Comparison of ENCODE assay signal across 8 mouse cellular contexts in the genomic region with DNA sequence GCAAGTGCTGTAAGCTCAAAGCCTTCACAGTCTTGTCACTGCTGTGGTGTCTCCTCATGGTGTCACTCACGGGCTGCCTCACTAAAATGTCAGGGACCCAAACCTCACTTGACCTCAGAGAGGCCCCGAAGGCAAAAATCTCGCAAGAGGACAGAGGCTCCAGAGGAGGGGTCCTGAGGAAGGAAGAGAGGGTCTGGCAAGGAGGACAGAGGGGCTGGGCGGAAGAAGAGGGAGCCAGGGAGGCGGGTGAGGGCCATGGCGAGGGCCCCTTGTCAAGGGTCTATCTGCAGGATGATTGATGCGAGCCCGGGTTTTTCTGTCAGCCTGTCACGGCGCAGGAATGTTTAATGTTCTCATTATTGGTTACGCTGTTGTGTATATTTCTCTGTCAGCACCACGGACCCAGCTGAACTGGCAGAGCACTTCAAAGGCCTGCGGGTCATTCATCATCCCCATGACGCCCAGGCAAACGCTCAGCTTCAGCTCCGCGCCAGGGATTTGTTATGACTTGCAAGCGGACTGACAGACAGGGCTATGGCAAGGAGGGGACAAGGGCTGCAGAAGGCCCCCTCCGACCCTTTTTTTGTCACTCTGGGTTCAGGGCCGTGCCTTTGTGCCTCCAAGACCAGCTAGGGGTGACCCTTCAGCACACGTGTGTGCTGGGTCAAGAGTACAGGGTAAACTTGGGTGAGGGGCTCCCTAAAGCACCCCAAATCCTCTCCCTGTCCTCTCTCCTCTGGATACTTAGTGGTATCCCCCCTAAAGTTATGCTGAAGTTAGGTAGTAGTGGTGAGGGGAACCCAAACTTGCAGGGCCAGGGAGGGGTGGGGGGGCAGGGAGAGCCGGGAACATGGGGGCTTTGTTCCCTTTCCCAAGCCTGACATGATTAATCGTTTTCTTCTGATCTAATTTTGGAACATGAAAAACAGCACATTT. TPM values are rescaled to one million over a fixed set of nuclear protein-coding genes. Genes with fewer than 3 reads are reported as not detected.
DNase-seq lines count a peak whose midpoint lies in the region; ATAC-seq and TF ChIP-seq lines count a peak whose summit lies in the region.

No protein-coding gene starts in this region.

- H3K4me1 ChIP-seq in heart, embryonic 11.5 days (ENCODE audit: control insufficient read depth, insufficient read depth, low read length) = peaks cover 26% of the 10 kb centered on the region
- H3K4me1 ChIP-seq in lung, postnatal 0 days (ENCODE audit: insufficient read depth, low read depth, low read length) = peaks cover 18% of the 10 kb centered on the region; the same call in 1 of the 2 replicates
- peaks cover 5% of the 10 kb centered on the region; the same call in 1 of the 2 replicates for H3K4me1 ChIP-seq in thymus, adult 2 months (replicated peaks; ENCODE audit: control insufficient read depth, insufficient read depth, low read length)

- no peak for TF ChIP-seq CTCF in brain, embryonic 14.5 days (IDR thresholded peaks at IDR 0.05; ENCODE audit: borderline replicate concordance, extremely low read depth, insufficient read depth, insufficient read length)
- TF ChIP-seq CTCF in lung, postnatal 0 days (IDR thresholded peaks at IDR 0.05) = peak; percentile 60
- TF ChIP-seq CTCF in thymus, adult 2 months (IDR thresholded peaks at IDR 0.05; ENCODE audit: borderline replicate concordance, control insufficient read depth, extremely low read depth, insufficient read depth, low read length, poor library complexity) = no peak

- ATAC-seq in heart, embryonic 11.5 days (replicated peaks; ENCODE audit: insufficient number of reproducible peaks, low FRiP score, low TSS enrichment) = peak; percentile 53
- ATAC-seq in lung, postnatal 0 days = peak; percentile 91

- WGBS in heart, embryonic 11.5 days (ENCODE audit: insufficient replicate concordance) = 21% methylated on average over 23 of the region's 23 CpGs
- WGBS in lung, postnatal 0 days = 5% methylated on average over 23 of the region's 23 CpGs
- 34% methylated on average over 23 of the region's 23 CpGs for WGBS in thymus, adult 2 months

- H3K9ac ChIP-seq in heart, embryonic 11.5 days (ENCODE audit: low read depth, low read length) = no peak overlapping the region
- H3K9ac ChIP-seq in lung, postnatal 0 days (replicated peaks; ENCODE audit: low read depth) = no peak overlapping the region

- peak overlapping the region; percentile 58 for H3K4me2 ChIP-seq in heart, embryonic 11.5 days
- H3K4me2 ChIP-seq in lung, postnatal 0 days (replicated peaks; ENCODE audit: low read depth, low read length) = peak overlapping the region; percentile 50

- H3K27me3 ChIP-seq in heart, embryonic 11.5 days (ENCODE audit: control insufficient read depth, insufficient read depth, low read length) = no peaks in the 10 kb centered on the region
- no peaks in the 10 kb centered on the region for H3K27me3 ChIP-seq in lung, postnatal 0 days (replicated peaks; ENCODE audit: insufficient read depth, low read length)
- no peaks in the 10 kb centered on the region for H3K27me3 ChIP-seq in thymus, adult 2 months (ENCODE audit: control insufficient read depth, insufficient read depth, low read length)

- peak overlapping the region; percentile 2; the same call in 1 of the 2 replicates for H3K4me3 ChIP-seq in heart, embryonic 11.5 days (ENCODE audit: low read depth, low read length)
- peak overlapping the region; percentile 14; the same call in 1 of the 2 replicates for H3K4me3 ChIP-seq in lung, postnatal 0 days (ENCODE audit: low read depth, low read length)
- no peak overlapping the region for H3K4me3 ChIP-seq in thymus, adult 2 months (ENCODE audit: control insufficient read depth, insufficient read depth, low read length)

- peak overlapping the region; percentile 73 for H3K27ac ChIP-seq in heart, embryonic 11.5 days (ENCODE audit: low read depth, low read length)
- H3K27ac ChIP-seq in lung, postnatal 0 days (ENCODE audit: low read length) = peak overlapping the region; percentile 84
- H3K27ac ChIP-seq in thymus, adult 2 months (ENCODE audit: control insufficient read depth, insufficient read depth, low read length) = no peak overlapping the region

- peak; percentile 30 for DNase-seq in Muller cell, postnatal 12 days (ENCODE audit: inconsistent ontology term)
- peak; percentile 73 for DNase-seq in brain, embryonic 14.5 days (ENCODE audit: low read depth)
- DNase-seq in kidney, adult 9 months = peak; percentile 19
- DNase-seq in lung, postnatal 0 days (ENCODE audit: low spot score) = peak; percentile 95
- DNase-seq in retina, postnatal 7 days (ENCODE audit: low read depth, low spot score) = peak; percentile 13
- DNase-seq in frontal cortex, postnatal 14 days (ENCODE audit: low spot score in 2 of 2) = no peak
- DNase-seq in thymus, adult 2 months = no peak

- H3K9me3 ChIP-seq in heart, embryonic 11.5 days (replicated peaks; ENCODE audit: control insufficient read depth, low read length) = no peaks in the 10 kb centered on the region
- no peaks in the 10 kb centered on the region for H3K9me3 ChIP-seq in lung, postnatal 0 days (ENCODE audit: low read length)

- peak; percentile 77 for TF ChIP-seq EP300 in lung, postnatal 0 days (IDR thresholded peaks at IDR 0.05)

- TF ChIP-seq POLR2A in brain, embryonic 14.5 days (IDR thresholded peaks at IDR 0.05; ENCODE audit: borderline replicate concordance, extremely low read depth, insufficient read depth, insufficient read length, poor library complexity, severe bottlenecking) = no peak
- no peak for TF ChIP-seq POLR2A in thymus, adult 2 months (IDR thresholded peaks at IDR 0.05; ENCODE audit: control insufficient read depth, extremely low read depth, insufficient read depth, low read length, poor library complexity)

- H3K36me3 ChIP-seq in heart, embryonic 11.5 days (ENCODE audit: control insufficient read depth, insufficient read depth, low read length) = no peaks in the 10 kb centered on the region
- H3K36me3 ChIP-seq in lung, postnatal 0 days (ENCODE audit: insufficient read depth, low read length) = no peaks in the 10 kb centered on the region
- H3K36me3 ChIP-seq in thymus, adult 2 months (ENCODE audit: control insufficient read depth, insufficient read depth, low read length) = no peaks in the 10 kb centered on the region

RNA-seq across cellular contexts. Expression of a gene that starts 55.1 kb away (rescaled TPM):
- polyA plus RNA-seq in brain, embryonic 14.5 days (2012; rRNA removed) = 24.4 and 26.9 TPM in 2 replicates
- polyA plus RNA-seq in heart, embryonic 11.5 days (2014; fragmentation: Nextera tagmentation; extraction: Ambion mirVana) = 38.6 and 44.5 TPM in 2 replicates
- polyA plus RNA-seq in lung, postnatal 0 days (2015; fragmentation: Nextera tagmentation; extraction: Ambion mirVana) = 13.0 and 14.7 TPM in 2 replicates
- 18.3 and 19.9 TPM in 2 replicates for polyA plus RNA-seq in thymus, adult 2 months (2012; rRNA removed)

Comparison
In these comparisons a context has a peak if more than half of its experiments do, and no peak if none do; other contexts are left out.
1. DNase-seq: peak in Muller cell, postnatal 12 days (single experiment), brain, embryonic 14.5 days (single experiment), kidney, adult 9 months (single experiment), lung, postnatal 0 days (single experiment) and retina, postnatal 7 days (single experiment); none in frontal cortex, postnatal 14 days (0 of 2) and thymus, adult 2 months (single experiment).